Mouse (Mus musculus) CH12.LX (cell line): ENCODE measurements at regions not wholly inside any gene's neighbourhood (a gene's known extent, or its start where the extent isn't known, plus 50 kb on each side); places are given as distances from the start of the nearest gene placed in this dataset.

Experiments used
- DNase-seq: peaks from one replicate; pipeline ENCODE4 v3.0.0-alpha.2; 2013; ENCODE audit errors: extremely low read depth
- H3K27ac ChIP-seq: 2 replicates; pipeline ENCODE4 v1.5.1; 2012; ENCODE audit warnings: low read depth, mild to moderate bottlenecking, control low read depth, moderate library complexity; ENCODE audit not compliant: insufficient read depth
- H3K27me3 ChIP-seq: replicated peaks from 2 replicates; pipeline ENCODE3; 2012; ENCODE audit warnings: inconsistent platforms
- H3K36me3 ChIP-seq, 2 experiments: replicated peaks in 1 of 2; 2 replicates each; pipeline versions ENCODE3 to v1.6.1; 2012; ENCODE audit warnings: inconsistent platforms in 1 of 2, low read length in 1 of 2, mild to moderate bottlenecking in 1 of 2, mixed read lengths in 1 of 2, moderate library complexity in 1 of 2; ENCODE audit not compliant: control insufficient read depth in 1 of 2, insufficient read depth in 1 of 2
- H3K4me1 ChIP-seq, 2 experiments: 2 replicates each; pipeline ENCODE4 v1.6.1; 2012; ENCODE audit warnings: inconsistent platforms in 1 of 2, moderate library complexity in 1 of 2; ENCODE audit not compliant: insufficient read depth in 2 of 2, control insufficient read depth in 1 of 2
- H3K4me2 ChIP-seq: 2 replicates; pipeline ENCODE4 v1.6.1; 2012; ENCODE audit warnings: low read depth, mild to moderate bottlenecking, control low read depth; ENCODE audit not compliant: poor library complexity, insufficient read depth, severe bottlenecking
- H3K4me3 ChIP-seq, 3 experiments: fragments of 150-350 bp in 1 of 3; sonication (generic) in 1 of 3; replicated peaks in 1 of 3; 2 replicates each; pipeline versions ENCODE3 to v1.5.1; 2011 to 2012; ENCODE audit warnings: low read depth in 2 of 3, low read length in 2 of 3, mild to moderate bottlenecking in 2 of 3, moderate library complexity in 2 of 3, control low read depth in 1 of 3, improper control_type of control experiment in 1 of 3, inconsistent platforms in 1 of 3, mixed read lengths in 1 of 3; ENCODE audit not compliant: poor library complexity in 1 of 3
- H3K79me2 ChIP-seq: replicated peaks from 2 replicates; pipeline ENCODE4 v1.6.1; 2012; ENCODE audit warnings: mild to moderate bottlenecking, moderate library complexity; ENCODE audit not compliant: control insufficient read depth, poor library complexity, insufficient read depth, severe bottlenecking; ENCODE audit errors: extremely low read depth
- H3K9ac ChIP-seq: 2 replicates; pipeline ENCODE4 v1.6.1; 2012; ENCODE audit warnings: low read depth, mild to moderate bottlenecking, control low read depth, moderate library complexity; ENCODE audit not compliant: insufficient read depth
- H3K9me3 ChIP-seq: replicated peaks from 2 replicates; pipeline ENCODE3; 2012; ENCODE audit warnings: low read length, inconsistent platforms, mixed read lengths
- CHD1 ChIP-seq: IDR thresholded peaks from 2 replicates; pipeline ENCODE4 v1.6.1; 2012; ENCODE audit warnings: low read depth, low read length, improper control_type of control experiment, inconsistent platforms
- CTCF ChIP-seq, 2 experiments: IDR thresholded peaks in 1 of 2; conservative IDR thresholded peaks in 1 of 2; 2 replicates each; pipeline ENCODE4 v1.5.1; 2011 to 2012; ENCODE audit warnings: low read depth in 2 of 2, low read length in 2 of 2, improper control_type of control experiment in 1 of 2, inconsistent platforms in 1 of 2, mild to moderate bottlenecking in 1 of 2, moderate library complexity in 1 of 2
- E2F4 ChIP-seq: IDR thresholded peaks from 2 replicates; pipeline ENCODE4 v1.6.1; 2011; ENCODE audit warnings: low read depth, low read length, improper control_type of control experiment; ENCODE audit not compliant: insufficient replicate concordance
- ELF1 ChIP-seq: IDR thresholded peaks from 2 replicates; pipeline ENCODE4 v1.6.1; 2014; ENCODE audit warnings: low read depth, mild to moderate bottlenecking, inconsistent platforms, low read length, improper control_type of control experiment
- ETS1 ChIP-seq: conservative IDR thresholded peaks from 2 replicates; pipeline ENCODE4 v1.6.1; 2012; ENCODE audit warnings: low read depth, mild to moderate bottlenecking, inconsistent platforms, low read length, improper control_type of control experiment, moderate library complexity
- HCFC1 ChIP-seq: IDR thresholded peaks from 2 replicates; pipeline ENCODE4 v1.6.1; 2012; ENCODE audit warnings: low read depth, mild to moderate bottlenecking, inconsistent platforms, low read length, improper control_type of control experiment
- IRF4 ChIP-seq: IDR thresholded peaks from 2 replicates; pipeline ENCODE4 v1.6.1; 2014; ENCODE audit warnings: low read depth, mild to moderate bottlenecking, inconsistent platforms, low read length, improper control_type of control experiment
- MAFK ChIP-seq: IDR thresholded peaks from 2 replicates; pipeline ENCODE4 v1.6.1; 2011; ENCODE audit warnings: low read length, improper control_type of control experiment; ENCODE audit not compliant: insufficient replicate concordance
- MAX ChIP-seq: IDR thresholded peaks from 2 replicates; pipeline ENCODE4 v1.6.1; 2011; ENCODE audit warnings: low read length, improper control_type of control experiment
- MXI1 ChIP-seq: IDR thresholded peaks from 2 replicates; pipeline ENCODE4 v1.6.1; 2011; ENCODE audit warnings: mild to moderate bottlenecking, low read depth, low read length, improper control_type of control experiment
- NRF1 ChIP-seq: IDR thresholded peaks from 2 replicates; pipeline ENCODE4 v1.6.1; 2014; ENCODE audit warnings: low read depth, mild to moderate bottlenecking, inconsistent platforms, low read length, improper control_type of control experiment, moderate library complexity
- PAX5 ChIP-seq: IDR thresholded peaks from 2 replicates; pipeline ENCODE4 v1.6.1; 2012; ENCODE audit warnings: low read length, inconsistent platforms, mixed read lengths
- POLR2A ChIP-seq: IDR thresholded peaks from 2 replicates; pipeline ENCODE4 v1.6.1; 2011; ENCODE audit warnings: low read depth, mild to moderate bottlenecking, improper control_type of control experiment, low read length
- POLR2AphosphoS2 ChIP-seq: IDR thresholded peaks from 2 replicates; pipeline ENCODE4 v1.6.1; 2011; ENCODE audit warnings: low read depth, low read length, improper control_type of control experiment
- RAD21 ChIP-seq: IDR thresholded peaks from 2 replicates; pipeline ENCODE4 v1.6.1; 2011; ENCODE audit warnings: low read depth, mild to moderate bottlenecking, low read length, improper control_type of control experiment, moderate library complexity
- RCOR1 ChIP-seq: conservative IDR thresholded peaks from 2 replicates; pipeline ENCODE4 v1.6.1; 2012; ENCODE audit warnings: low read depth, mild to moderate bottlenecking, inconsistent platforms, low read length, improper control_type of control experiment
- SMC3 ChIP-seq: IDR thresholded peaks from 2 replicates; pipeline ENCODE4 v1.6.1; 2011; ENCODE audit warnings: low read depth, low read length, improper control_type of control experiment
- UBTF ChIP-seq: IDR thresholded peaks from 2 replicates; pipeline ENCODE4 v1.6.1; 2012; ENCODE audit warnings: low read depth, mild to moderate bottlenecking, inconsistent platforms, low read length, improper control_type of control experiment, moderate library complexity
- USF1 ChIP-seq: IDR thresholded peaks from 2 replicates; pipeline ENCODE4 v1.6.1; 2014; ENCODE audit warnings: low read depth, mild to moderate bottlenecking, inconsistent platforms, low read length, improper control_type of control experiment
- USF2 ChIP-seq: conservative IDR thresholded peaks from 2 replicates; pipeline ENCODE4 v1.6.1; 2011; ENCODE audit warnings: low read depth, low read length, improper control_type of control experiment
- ZC3H11A ChIP-seq: IDR thresholded peaks from 2 replicates; pipeline ENCODE4 v1.6.1; 2012; ENCODE audit warnings: low read depth, mild to moderate bottlenecking, inconsistent platforms, low read length, improper control_type of control experiment
- ZNF384 ChIP-seq: IDR thresholded peaks from 2 replicates; pipeline ENCODE4 v1.6.1; 2012; ENCODE audit warnings: low read depth, low read length, improper control_type of control experiment, inconsistent platforms
- dilution Hi-C: fragments of 300-500 bp; cut with MboI; formaldehyde crosslinking; loops from 2 replicates; pipeline ENCODE4 v1.14.3; 2020; ENCODE audit warnings: low sequenced_read_pairs; ENCODE audit not compliant: extremely low pct_unique_long_range_greater_than_20kb, extremely low pct_ligation_motif_present
- in situ Hi-C: fragments of 300-500 bp; cut with MboI; formaldehyde crosslinking; loops from 3 replicates; pipeline ENCODE4 v1.14.3; 2019; ENCODE audit warnings: low sequenced_read_pairs, low pct_ligation_motif_present, low pct_unique_long_range_greater_than_20kb, mixed read lengths

- Histone ChIP-seq H3K4me2 (no peak overlapping the region), H3K9me3 (no peaks in the 10 kb centered on the region), H3K27me3 (no peaks in the 10 kb centered on the region), H3K27ac (no peak overlapping the region), H3K79me2 (no peaks in the 10 kb centered on the region), H3K4me3 (no peak overlapping the region), H3K4me1 (peaks cover 4 to 19% of the 10 kb centered on the region in 2 experiments; a peak in 2 of 4 replicates), H3K9ac (no peak overlapping the region), H3K36me3 (no peaks in the 10 kb centered on the region)
- dilution Hi-C loops = no loop called here
- TF ChIP-seq POLR2A (no peak), ELF1 (no peak), MXI1 (no peak), HCFC1 (no peak), PAX5 (no peak), NRF1 (no peak), CTCF (conservative IDR thresholded peaks at IDR 0.05 in 1 of 2, IDR thresholded peaks at IDR 0.05 in 1 of 2; ENCODE audit: low read depth in 2 of 2, low read length in 2 of 2) (no peak), CHD1 (no peak)
- no peak for DNase-seq
- in situ Hi-C loops = no loop called here
Measured at GRCm38 (mm10) chr10:84067052-84067650, 344.5 kb downstream of the 1500009L16Rik start.

- Histone ChIP-seq H3K79me2 (no peaks in the 10 kb centered on the region), H3K4me3 (no peak overlapping the region), H3K9me3 (no peaks in the 10 kb centered on the region), H3K4me2 (no peak overlapping the region), H3K27ac (no peak overlapping the region), H3K27me3 (no peaks in the 10 kb centered on the region), H3K36me3 (no peaks in the 10 kb centered on the region), H3K4me1 (peaks cover 4 to 29% of the 10 kb centered on the region in 2 experiments; a peak in 2 of 4 replicates), H3K9ac (no peak overlapping the region)
- TF ChIP-seq CHD1 (no peak), USF1 (no peak), ETS1 (no peak), ZC3H11A (no peak), MAX (no peak), UBTF (no peak), E2F4 (no peak), RCOR1 (no peak), IRF4 (no peak), ELF1 (no peak), MAFK (no peak), POLR2AphosphoS2 (no peak), ZNF384 (no peak), RAD21 (no peak), CTCF (conservative IDR thresholded peaks at IDR 0.05 in 1 of 2, IDR thresholded peaks at IDR 0.05 in 1 of 2; ENCODE audit: low read depth in 2 of 2, low read length in 2 of 2) (no peak), SMC3 (no peak), USF2 (no peak)
- dilution Hi-C loops (no loop called here), in situ Hi-C loops (no loop called here)
- DNase-seq = no peak
Measured at GRCm38 (mm10) chr10:84069806-84070205, 347.1 kb downstream of the 1500009L16Rik start.
